ENCODE assay signal across 8 mouse cellular contexts in the genomic region with DNA sequence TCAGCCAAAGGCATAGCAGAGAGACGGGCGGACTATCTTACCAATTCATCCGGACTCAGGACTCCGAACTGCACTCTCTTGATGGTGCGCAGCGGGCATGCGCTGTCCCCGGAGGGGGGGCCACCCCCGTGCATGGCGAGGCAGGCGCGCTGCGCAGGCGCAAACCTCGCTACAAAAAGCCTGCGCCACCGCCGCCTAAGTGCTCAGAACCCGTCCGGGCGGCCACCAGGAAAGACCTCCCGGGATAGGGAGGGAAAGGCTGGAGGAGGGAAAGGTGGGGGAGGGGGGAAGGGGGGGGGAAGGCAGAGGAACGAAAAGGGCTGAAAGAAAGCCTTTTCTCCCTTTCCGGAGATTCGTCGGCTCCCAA. TPM values are rescaled to one million over a fixed set of nuclear protein-coding genes. Genes with fewer than 3 reads are reported as not detected.
DNase-seq lines count a peak whose midpoint lies in the region; ATAC-seq lines count a peak whose summit lies in the region.

No protein-coding gene starts in this region.

- DNase-seq in CD4-positive helper T cell, adult 2 months (ENCODE audit: low read depth, low spot score): peak; percentile 97
- DNase-seq in brain, embryonic 18.5 days (ENCODE audit: low read depth, low spot score): peak; percentile 89
- peak; percentile 98 for DNase-seq in kidney, postnatal 14 days
- DNase-seq in liver, embryonic 13.5 days: peak; percentile 93
- DNase-seq in neural tube, embryonic 10.5 days (ENCODE audit: extremely low spot score, low spot score): peak; percentile 90

- peaks cover 6 to 39% of the 10 kb centered on the region in 2 experiments for H3K4me1 ChIP-seq in heart, embryonic 14.5 days (ENCODE audit: control insufficient read depth in 2 of 2, insufficient read depth in 2 of 2, low read length in 2 of 2)
- H3K4me1 ChIP-seq in liver, embryonic 13.5 days (replicated peaks): peaks cover 61% of the 10 kb centered on the region
- H3K4me1 ChIP-seq in stomach, embryonic 16.5 days (ENCODE audit: control insufficient read depth, insufficient read depth, low read length): peaks cover 37% of the 10 kb centered on the region

- no peaks in the 10 kb centered on the region for H3K27me3 ChIP-seq in heart, embryonic 14.5 days (ENCODE audit: control insufficient read depth, insufficient read depth, low read length)
- H3K27me3 ChIP-seq in liver, embryonic 13.5 days: no peaks in the 10 kb centered on the region
- H3K27me3 ChIP-seq in stomach, embryonic 16.5 days (ENCODE audit: control insufficient read depth, insufficient read depth, low read length): no peaks in the 10 kb centered on the region

- H3K36me3 ChIP-seq in heart, embryonic 14.5 days (ENCODE audit: control insufficient read depth, insufficient read depth, low read length): no peaks in the 10 kb centered on the region
- peaks cover 11% of the 10 kb centered on the region for H3K36me3 ChIP-seq in liver, embryonic 13.5 days
- no peaks in the 10 kb centered on the region for H3K36me3 ChIP-seq in stomach, embryonic 16.5 days (ENCODE audit: control insufficient read depth, insufficient read depth, low read length)

- peak; percentile 70 for ATAC-seq in erythroid progenitor cell, adult 5-6 weeks (replicated peaks; ENCODE audit: low FRiP score, poor library complexity, severe bottlenecking)
- peak; percentile 86 for ATAC-seq in heart, embryonic 14.5 days (ENCODE audit: insufficient number of reproducible peaks, insufficient read depth, low FRiP score, low read depth)
- ATAC-seq in liver, embryonic 13.5 days (ENCODE audit: low read depth): peak; percentile 81
- ATAC-seq in stomach, embryonic 16.5 days (ENCODE audit: insufficient read depth, low FRiP score): peak; percentile 89

- peak overlapping the region; percentile 51 to 68 for H3K4me3 ChIP-seq in heart, embryonic 14.5 days (ENCODE audit: control insufficient read depth in 1 of 2, insufficient read depth in 1 of 2, low read depth in 1 of 2, low read length in 2 of 2)
- H3K4me3 ChIP-seq in liver, embryonic 13.5 days (replicated peaks): peak overlapping the region; percentile 71
- H3K4me3 ChIP-seq in stomach, embryonic 16.5 days (replicated peaks; ENCODE audit: low read length): peak overlapping the region; percentile 77

- under 1% methylated on average over 25 of the region's 26 CpGs for WGBS in heart, embryonic 14.5 days
- 1% methylated on average over 26 of the region's 26 CpGs for WGBS in liver, embryonic 13.5 days (ENCODE audit: insufficient replicate concordance)
- WGBS in stomach, embryonic 16.5 days: 0% methylated on average over 23 of the region's 26 CpGs

- H3K9me3 ChIP-seq in heart, embryonic 14.5 days (ENCODE audit: control insufficient read depth, low read length): no peaks in the 10 kb centered on the region
- H3K9me3 ChIP-seq in liver, embryonic 13.5 days (replicated peaks): no peaks in the 10 kb centered on the region
- no peaks in the 10 kb centered on the region for H3K9me3 ChIP-seq in stomach, embryonic 16.5 days (replicated peaks; ENCODE audit: control insufficient read depth, low read length)

- H3K27ac ChIP-seq in heart, embryonic 14.5 days (replicated peaks in 1 of 2; ENCODE audit: control insufficient read depth in 1 of 2, insufficient read depth in 1 of 2, low read depth in 2 of 2, low read length in 2 of 2): peak overlapping the region; percentile 95 to 98
- peak overlapping the region; percentile 99 for H3K27ac ChIP-seq in liver, embryonic 13.5 days
- peak overlapping the region; percentile 92 for H3K27ac ChIP-seq in stomach, embryonic 16.5 days (ENCODE audit: low read length)

- H3K9ac ChIP-seq in heart, embryonic 14.5 days (ENCODE audit: low read length): peak overlapping the region; percentile 84
- H3K9ac ChIP-seq in liver, embryonic 13.5 days: peak overlapping the region; percentile 87
- peak overlapping the region; percentile 80 for H3K9ac ChIP-seq in stomach, embryonic 16.5 days (ENCODE audit: low read length)

- peak overlapping the region; percentile 81 for H3K4me2 ChIP-seq in heart, embryonic 14.5 days (ENCODE audit: low read length)
- peak overlapping the region; percentile 90 for H3K4me2 ChIP-seq in liver, embryonic 13.5 days
- peak overlapping the region; percentile 75 for H3K4me2 ChIP-seq in stomach, embryonic 16.5 days (ENCODE audit: low read depth, low read length)

RNA-seq across cellular contexts. Expression of gene Polr2a, which starts 0.4 kb away (rescaled TPM):
- 124 and 145 TPM in 2 replicates for total RNA-seq in erythroid progenitor cell, adult 5-6 weeks (2015; ENCODE audit: low replicate concordance)
- 131 and 162 TPM in 2 replicates for total RNA-seq in erythroid progenitor cell, adult 5-6 weeks (2017; ENCODE audit: low replicate concordance)
- 19.9 and 20.1 TPM in 2 replicates for polyA plus RNA-seq in heart, embryonic 14.5 days (2014; fragmentation: Nextera tagmentation; extraction: Ambion mirVana)
- 9.6 and 10.8 TPM in 2 replicates for polyA plus RNA-seq in liver, embryonic 13.5 days (2015; fragmentation: Nextera tagmentation; extraction: Ambion mirVana)
- polyA plus RNA-seq in stomach, embryonic 16.5 days (2015; fragmentation: Nextera tagmentation; extraction: Ambion mirVana): 17.7 and 20.6 TPM in 2 replicates

RNA-seq across cellular contexts. Expression of gene Slc35g3, which starts 3.7 kb away (rescaled TPM):
- not detected in 2 replicates for total RNA-seq in erythroid progenitor cell, adult 5-6 weeks (2015; ENCODE audit: low replicate concordance)
- not detected in 2 replicates for total RNA-seq in erythroid progenitor cell, adult 5-6 weeks (2017; ENCODE audit: low replicate concordance)
- 0.13 TPM in 1 of 2 replicates, not detected in the other for polyA plus RNA-seq in heart, embryonic 14.5 days (2014; fragmentation: Nextera tagmentation; extraction: Ambion mirVana)
- polyA plus RNA-seq in liver, embryonic 13.5 days (2015; fragmentation: Nextera tagmentation; extraction: Ambion mirVana): not detected in 2 replicates
- 0.17 TPM in 1 of 2 replicates, not detected in the other for polyA plus RNA-seq in stomach, embryonic 16.5 days (2015; fragmentation: Nextera tagmentation; extraction: Ambion mirVana)

RNA-seq across cellular contexts. Expression of gene Zbtb4, which starts 7.6 kb away (rescaled TPM):
- 2.9 and 3.8 TPM in 2 replicates for total RNA-seq in erythroid progenitor cell, adult 5-6 weeks (2015; ENCODE audit: low replicate concordance)
- total RNA-seq in erythroid progenitor cell, adult 5-6 weeks (2017; ENCODE audit: low replicate concordance): 0.77 and 3.0 TPM in 2 replicates
- 3.7 TPM in 2 replicates for polyA plus RNA-seq in heart, embryonic 14.5 days (2014; fragmentation: Nextera tagmentation; extraction: Ambion mirVana)
- polyA plus RNA-seq in liver, embryonic 13.5 days (2015; fragmentation: Nextera tagmentation; extraction: Ambion mirVana): 0.38 and 0.43 TPM in 2 replicates
- polyA plus RNA-seq in stomach, embryonic 16.5 days (2015; fragmentation: Nextera tagmentation; extraction: Ambion mirVana): 3.4 TPM in 2 replicates

RNA-seq across cellular contexts. Expression of gene Chrnb1, which starts 37.7 kb away (rescaled TPM):
- total RNA-seq in erythroid progenitor cell, adult 5-6 weeks (2015; ENCODE audit: low replicate concordance): not detected in 2 replicates
- 0.77 TPM in 1 of 2 replicates, not detected in the other for total RNA-seq in erythroid progenitor cell, adult 5-6 weeks (2017; ENCODE audit: low replicate concordance)
- polyA plus RNA-seq in heart, embryonic 14.5 days (2014; fragmentation: Nextera tagmentation; extraction: Ambion mirVana): 5.5 and 5.8 TPM in 2 replicates
- 0.43 and 0.59 TPM in 2 replicates for polyA plus RNA-seq in liver, embryonic 13.5 days (2015; fragmentation: Nextera tagmentation; extraction: Ambion mirVana)
- polyA plus RNA-seq in stomach, embryonic 16.5 days (2015; fragmentation: Nextera tagmentation; extraction: Ambion mirVana): 5.3 and 10.3 TPM in 2 replicates

RNA-seq across cellular contexts. Expression of gene Fgf11, which starts 43.6 kb away (rescaled TPM):
- not detected in 2 replicates for total RNA-seq in erythroid progenitor cell, adult 5-6 weeks (2015; ENCODE audit: low replicate concordance)
- total RNA-seq in erythroid progenitor cell, adult 5-6 weeks (2017; ENCODE audit: low replicate concordance): not detected in 2 replicates
- 2.0 and 2.1 TPM in 2 replicates for polyA plus RNA-seq in heart, embryonic 14.5 days (2014; fragmentation: Nextera tagmentation; extraction: Ambion mirVana)
- 0.07 and 0.20 TPM in 2 replicates for polyA plus RNA-seq in liver, embryonic 13.5 days (2015; fragmentation: Nextera tagmentation; extraction: Ambion mirVana)
- polyA plus RNA-seq in stomach, embryonic 16.5 days (2015; fragmentation: Nextera tagmentation; extraction: Ambion mirVana): 1.8 and 2.5 TPM in 2 replicates

Comparison
In these comparisons a context has a peak if more than half of its experiments do, and no peak if none do; other contexts are left out.
1. Peak in every context shown above with its lines: DNase-seq, ATAC-seq, H3K4me3 ChIP-seq and H3K27ac ChIP-seq.